Mouse (Mus musculus) forebrain, embryonic 16.5 days (tissue): Measurements from ENCODE around the gene Scd1. TPM values are rescaled to one million over a fixed set of nuclear protein-coding genes. Genes with fewer than 3 reads are reported as not detected.
A peak's percentile ranks its signal among the peaks of the same experiment; 100 is the strongest.

Experiments used
- ATAC-seq: fragments of 200-750 bp; cut with Nextera tagmentation; 2 replicates; pipeline ENCODE4 v1.8.0; 2017; ENCODE audit warnings: mild to moderate bottlenecking, moderate library complexity
- H3K27ac ChIP-seq: fragments of 300-500 bp; sonication (generic); 2 replicates; pipeline ENCODE4 v1.5.1; 2014; ENCODE audit warnings: low read length, control low read depth
- H3K27me3 ChIP-seq: fragments of 300-500 bp; sonication (generic); replicated peaks from 2 replicates; pipeline ENCODE4 v1.6.1; 2014; ENCODE audit warnings: low read length; ENCODE audit not compliant: control insufficient read depth, insufficient read depth
- H3K36me3 ChIP-seq: fragments of 300-500 bp; sonication (generic); 2 replicates; pipeline ENCODE4 v1.6.1; 2014; ENCODE audit not compliant: control insufficient read depth, insufficient read depth
- H3K4me1 ChIP-seq: fragments of 300-500 bp; sonication (generic); replicated peaks from 2 replicates; pipeline ENCODE4 v1.6.1; 2014; ENCODE audit warnings: low read length; ENCODE audit not compliant: control insufficient read depth, insufficient read depth
- H3K4me2 ChIP-seq: fragments of 300-500 bp; sonication (generic); 2 replicates; pipeline ENCODE4 v1.6.1; 2014; ENCODE audit warnings: mild to moderate bottlenecking, low read length, control low read depth
- H3K4me3 ChIP-seq: fragments of 300-500 bp; sonication (generic); replicated peaks from 2 replicates; pipeline ENCODE4 v1.5.1; 2014; ENCODE audit warnings: mild to moderate bottlenecking, low read length, control low read depth
- H3K9ac ChIP-seq: fragments of 300-500 bp; sonication (generic); replicated peaks from 2 replicates; pipeline ENCODE4 v1.6.1; 2014; ENCODE audit warnings: low read depth, low read length, control low read depth
- H3K9me3 ChIP-seq: fragments of 300-500 bp; sonication (generic); 2 replicates; pipeline ENCODE4 v1.6.1; 2016; ENCODE audit warnings: low read length; ENCODE audit not compliant: control insufficient read depth
- WGBS: fragments of 180-500 bp; shearing (Covaris S2); extraction: QIAGEN DNeasy Blood & Tissue Kit; methylation state at CpG from one replicate; pipeline ENCODE4 v1.1.7; 2014; 5-methylcytosine and 5-hydroxymethylcytosine counted together
- polyA plus RNA-seq: library from polyadenylated mRNA; unstranded; fragments of >200 nt; fragmentation: Nextera tagmentation; extraction: Ambion mirVana; gene quantifications from 2 replicates; pipeline ENCODE4 v1.2.1, GENCODE M21; 2015

The Scd1 gene
- polyA plus RNA-seq, 1 experiment from 2014 or later: 5.0 TPM

DNA sequence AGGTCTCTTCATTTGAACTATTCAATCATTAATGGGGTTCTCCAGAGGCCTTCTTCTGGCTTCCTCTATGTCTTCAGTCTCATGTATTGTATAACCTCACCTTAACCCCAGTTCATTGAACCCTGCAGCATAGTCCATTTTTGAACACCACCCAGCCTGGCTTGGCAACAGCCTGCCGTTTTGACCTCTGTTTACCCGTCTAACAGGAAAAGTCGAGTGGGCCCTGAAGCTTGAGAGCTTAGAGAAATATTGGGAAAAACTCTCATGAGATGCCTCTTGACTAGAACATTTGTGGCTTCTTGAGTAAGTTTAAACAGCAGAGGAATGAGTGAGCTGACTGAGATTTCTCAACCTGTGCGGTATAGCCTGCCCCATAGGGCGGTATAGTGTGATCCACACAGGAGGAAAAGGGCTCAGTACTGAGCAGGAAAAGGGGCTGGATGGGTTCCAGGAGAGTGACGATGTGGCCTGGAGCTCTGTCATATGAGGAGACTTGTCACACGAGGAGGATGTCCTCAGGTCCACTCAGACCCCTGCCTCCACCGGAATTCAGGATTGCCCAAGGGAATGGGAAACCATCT, 14.5 kb upstream of the Scd1 start:
- Histone ChIP-seq H3K4me3 (no peak overlapping the region), H3K9ac (no peak overlapping the region), H3K27ac (no peak overlapping the region), H3K4me1 (no peaks in the 10 kb centered on the region), H3K9me3 (no peaks in the 10 kb centered on the region), H3K4me2 (no peak overlapping the region), H3K27me3 (no peaks in the 10 kb centered on the region), H3K36me3 (no peaks in the 10 kb centered on the region)
- 82% methylated on average over 8 of the region's 8 CpGs for WGBS
- ATAC-seq: no peak

DNA sequence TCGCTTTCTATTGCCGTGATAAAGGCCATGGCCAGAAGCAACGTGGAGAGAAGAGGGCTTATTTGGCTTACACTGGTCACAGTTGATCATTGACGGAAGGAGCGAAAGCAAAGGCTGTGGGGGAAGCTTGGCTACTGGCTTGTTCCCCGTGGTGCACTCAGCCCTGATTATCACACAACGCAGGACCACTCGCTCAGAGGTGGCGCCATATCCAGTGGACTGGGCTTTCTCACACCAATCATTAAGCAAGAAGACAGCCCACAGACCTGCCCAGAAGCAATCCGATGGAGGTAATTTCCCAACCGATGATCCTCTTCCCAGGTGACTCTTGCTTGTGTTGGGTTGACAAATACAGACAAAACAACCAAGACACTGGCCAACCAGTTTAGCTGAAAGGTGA, 11.9 kb upstream of the Scd1 start:
- WGBS: 50% methylated on average over 11 of the region's 11 CpGs
- no peak for ATAC-seq

DNA sequence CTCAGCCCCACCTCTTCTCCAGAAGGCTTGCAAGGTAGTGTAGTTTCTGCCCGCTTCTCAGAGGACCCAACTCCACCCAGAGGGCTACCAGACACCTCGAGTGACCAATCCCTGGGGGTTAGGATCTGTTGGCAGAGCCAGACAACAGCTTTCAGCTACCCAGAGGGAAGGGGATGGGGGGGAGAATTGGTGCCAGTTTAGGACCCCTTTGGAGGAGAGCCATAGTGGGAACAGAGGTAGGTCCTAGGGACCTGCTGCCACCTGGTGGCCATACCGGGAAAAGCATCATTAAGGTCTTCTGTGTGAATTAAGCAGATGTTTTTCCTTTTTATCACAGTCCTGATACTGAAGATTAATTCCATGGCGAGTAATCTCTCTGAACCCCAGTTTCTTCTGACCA, 11.3 kb upstream of the Scd1 start:
- 21% methylated on average over 4 of the region's 4 CpGs for WGBS
- Histone ChIP-seq H3K4me1 (no peaks in the 10 kb centered on the region), H3K4me2 (no peak overlapping the region), H3K36me3 (no peaks in the 10 kb centered on the region), H3K9me3 (no peaks in the 10 kb centered on the region), H3K9ac (no peak overlapping the region), H3K27ac (no peak overlapping the region), H3K27me3 (no peaks in the 10 kb centered on the region), H3K4me3 (no peak overlapping the region)
- ATAC-seq: peak; percentile 26; the same call in 1 of the 2 replicates

More for the DNA sequence above, 11.9 kb upstream of the Scd1 start:
- Histone ChIP-seq H3K4me1 (no peaks in the 10 kb centered on the region), H3K36me3 (no peaks in the 10 kb centered on the region), H3K9me3 (no peaks in the 10 kb centered on the region), H3K9ac (no peak overlapping the region), H3K27ac (no peak overlapping the region), H3K4me2 (no peak overlapping the region), H3K27me3 (no peaks in the 10 kb centered on the region), H3K4me3 (no peak overlapping the region)

DNA sequence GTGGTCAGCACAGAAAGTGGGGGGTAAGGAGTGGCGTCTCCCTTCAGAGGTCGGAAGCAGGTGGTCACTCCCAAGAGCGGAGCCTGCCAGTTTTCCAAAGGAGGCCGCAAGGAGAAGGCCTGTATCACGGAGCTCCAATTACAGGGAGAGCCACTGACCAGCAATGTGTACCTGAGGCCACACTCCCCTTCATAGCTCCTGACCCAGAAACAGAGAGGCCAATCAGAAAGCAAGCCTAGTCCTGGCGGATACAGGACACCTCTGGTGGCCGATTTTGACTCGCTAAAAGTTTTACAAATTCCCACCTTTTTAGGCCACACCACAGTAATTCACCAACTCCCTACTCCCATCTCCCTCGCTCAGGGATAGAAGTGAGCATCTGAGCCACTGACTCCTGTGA, 10.9 kb upstream of the Scd1 start:
- Histone ChIP-seq H3K9me3 (no peaks in the 10 kb centered on the region), H3K4me1 (no peaks in the 10 kb centered on the region), H3K4me3 (no peak overlapping the region), H3K36me3 (no peaks in the 10 kb centered on the region), H3K27ac (no peak overlapping the region), H3K27me3 (no peaks in the 10 kb centered on the region), H3K4me2 (no peak overlapping the region), H3K9ac (no peak overlapping the region)
- no peak for ATAC-seq
- WGBS: 65% methylated on average over 9 of the region's 9 CpGs

DNA sequence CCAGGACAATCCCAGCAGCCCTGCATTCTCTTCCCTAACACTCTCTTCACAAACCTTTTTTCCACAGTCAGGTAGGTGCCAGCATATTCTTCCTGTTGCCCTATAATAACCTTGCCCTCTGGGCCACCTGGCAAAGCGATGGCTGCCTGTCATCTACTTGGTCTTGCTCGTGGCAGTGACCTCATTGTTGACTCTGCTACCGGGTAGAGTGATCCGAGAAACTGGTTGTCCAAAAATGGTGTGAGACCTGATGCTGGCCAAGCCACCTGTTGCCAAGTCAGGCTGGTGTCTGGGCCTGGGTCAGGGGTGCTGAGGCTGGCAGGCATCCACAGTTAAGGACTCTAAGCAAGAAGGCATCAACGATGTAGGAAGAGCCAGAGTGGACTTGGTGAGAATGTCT, 10.4 kb upstream of the Scd1 start:
- WGBS: 88% methylated on average over 5 of the region's 5 CpGs

DNA sequence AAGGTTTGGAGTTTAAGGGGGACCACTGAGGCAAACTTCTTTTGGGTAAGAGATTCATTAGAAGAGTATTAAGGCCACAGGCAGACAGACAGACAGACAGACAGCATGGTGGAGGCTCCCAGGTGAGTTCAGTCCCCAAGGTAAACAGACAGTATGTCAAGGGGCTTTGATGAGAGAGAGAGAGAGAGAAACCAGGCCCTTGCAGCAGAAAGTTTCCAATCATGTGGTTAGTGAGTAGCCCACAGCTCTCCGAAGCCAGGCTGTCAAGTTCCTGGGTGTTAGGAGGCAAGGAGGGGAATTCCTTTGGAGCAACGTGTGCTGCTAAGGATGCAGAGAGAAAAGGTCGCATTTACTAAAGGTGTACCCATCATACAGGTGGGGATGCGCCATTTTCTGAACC, 9.8 kb upstream of the Scd1 start:
- no peaks in the 10 kb centered on the region for H3K4me1 ChIP-seq
- no peak overlapping the region for H3K4me3 ChIP-seq
- no peak for ATAC-seq
- H3K4me2 ChIP-seq: no peak overlapping the region
- no peaks in the 10 kb centered on the region for H3K9me3 ChIP-seq
- no peaks in the 10 kb centered on the region for H3K36me3 ChIP-seq
- WGBS: 72% methylated on average over 4 of the region's 4 CpGs
- no peak overlapping the region for H3K27ac ChIP-seq
- H3K27me3 ChIP-seq: no peaks in the 10 kb centered on the region
- no peak overlapping the region for H3K9ac ChIP-seq

More for the DNA sequence above, 10.4 kb upstream of the Scd1 start:
- no peak overlapping the region for H3K4me3 ChIP-seq
- H3K36me3 ChIP-seq: no peaks in the 10 kb centered on the region
- no peak overlapping the region for H3K9ac ChIP-seq
- no peaks in the 10 kb centered on the region for H3K4me1 ChIP-seq
- H3K9me3 ChIP-seq: no peaks in the 10 kb centered on the region
- H3K27me3 ChIP-seq: no peaks in the 10 kb centered on the region
- ATAC-seq: no peak
- no peak overlapping the region for H3K4me2 ChIP-seq
- no peak overlapping the region for H3K27ac ChIP-seq

DNA sequence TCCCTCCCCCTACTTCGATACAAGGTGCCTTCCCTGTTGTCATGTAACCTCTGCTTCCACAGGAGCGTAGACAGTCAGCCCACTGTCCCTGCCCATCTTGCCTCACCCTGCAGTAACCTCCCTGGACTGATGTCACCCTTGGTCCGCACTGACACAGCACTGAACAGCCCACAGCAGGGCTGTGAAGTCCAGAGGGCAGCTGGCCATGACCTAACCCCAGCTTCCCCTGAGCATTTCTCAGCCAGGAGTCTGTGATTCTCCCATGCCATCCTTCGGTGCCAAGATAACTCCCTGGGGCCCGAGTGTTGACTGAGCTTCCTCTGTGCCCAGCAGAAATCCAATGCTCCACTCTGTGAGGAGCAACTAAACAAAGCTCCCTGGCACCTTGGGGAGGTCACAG, 8.6 kb upstream of the Scd1 start:
- Histone ChIP-seq H3K4me1 (no peaks in the 10 kb centered on the region), H3K9ac (no peak overlapping the region), H3K4me3 (no peak overlapping the region), H3K27ac (no peak overlapping the region), H3K4me2 (no peak overlapping the region), H3K27me3 (no peaks in the 10 kb centered on the region), H3K36me3 (no peaks in the 10 kb centered on the region), H3K9me3 (no peaks in the 10 kb centered on the region)
- no peak for ATAC-seq
- WGBS: 88% methylated on average over 5 of the region's 5 CpGs

DNA sequence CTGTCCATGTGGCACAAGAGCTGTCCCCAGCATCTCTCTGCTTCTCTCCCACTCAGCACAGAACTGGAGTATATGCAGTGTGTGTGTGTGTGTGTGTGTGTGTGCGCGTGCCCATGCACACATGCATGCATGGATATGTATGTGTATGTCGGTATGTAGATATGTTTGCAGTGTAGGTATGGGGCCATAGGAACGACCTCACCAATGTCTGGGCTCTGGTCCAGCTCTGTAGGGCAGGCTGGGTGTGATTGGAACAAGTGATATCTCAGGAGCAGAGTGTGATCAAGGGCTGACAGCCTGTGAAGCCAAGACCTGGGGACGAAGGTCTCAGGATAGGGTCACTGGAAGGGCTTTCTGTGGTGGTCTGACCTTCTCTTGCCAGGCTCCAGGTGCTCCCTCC, 7.8 kb upstream of the Scd1 start:
- no peak overlapping the region for H3K9ac ChIP-seq
- no peak for ATAC-seq
- 82% methylated on average over 5 of the region's 5 CpGs for WGBS

DNA sequence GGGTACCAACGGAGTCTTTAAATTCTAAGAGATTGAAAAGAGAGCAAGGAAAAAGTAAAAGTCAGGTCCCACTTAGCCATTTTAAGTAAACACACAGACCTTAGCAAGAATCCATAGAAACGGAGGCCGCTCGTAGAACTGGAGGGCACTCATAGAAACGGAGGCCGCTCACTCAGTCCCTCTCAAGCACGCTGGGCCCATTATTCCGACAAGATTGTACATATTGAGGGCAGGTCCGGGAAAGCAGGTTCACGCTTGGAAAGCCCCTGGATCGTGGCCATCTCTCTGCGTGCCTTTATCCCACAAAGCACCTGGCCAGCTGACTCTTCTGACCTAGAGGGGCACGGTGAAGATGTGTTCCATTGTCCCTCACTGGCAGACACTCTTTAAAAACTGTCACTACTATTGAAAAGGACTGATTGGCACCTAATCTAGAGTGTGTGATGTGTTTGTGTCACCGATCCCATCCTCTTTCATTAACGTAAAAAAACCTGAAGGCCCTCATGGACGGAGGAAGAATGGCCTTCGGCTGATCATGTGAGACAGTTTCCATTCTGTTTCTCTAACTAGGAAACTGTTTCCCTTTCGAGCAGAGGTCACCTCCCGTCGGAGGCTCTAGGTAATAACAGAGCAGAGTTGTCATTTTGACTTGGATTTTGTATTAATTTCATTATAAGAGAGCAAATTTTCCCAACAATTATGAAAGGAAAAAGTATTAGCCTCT, 2.8 kb upstream of the Scd1 start:
- no peak for ATAC-seq
- WGBS: 85% methylated on average over 20 of the region's 20 CpGs

More for the DNA sequence above, 7.8 kb upstream of the Scd1 start:
- no peak overlapping the region for H3K27ac ChIP-seq
- no peaks in the 10 kb centered on the region for H3K27me3 ChIP-seq
- no peaks in the 10 kb centered on the region for H3K36me3 ChIP-seq
- no peaks in the 10 kb centered on the region for H3K9me3 ChIP-seq
- H3K4me3 ChIP-seq: no peak overlapping the region
- no peaks in the 10 kb centered on the region for H3K4me1 ChIP-seq
- H3K4me2 ChIP-seq: no peak overlapping the region

More for the DNA sequence above, 2.8 kb upstream of the Scd1 start:
- peaks cover 16% of the 10 kb centered on the region for H3K4me1 ChIP-seq
- H3K36me3 ChIP-seq: no peaks in the 10 kb centered on the region
- no peak overlapping the region for H3K27ac ChIP-seq
- H3K27me3 ChIP-seq: no peaks in the 10 kb centered on the region
- no peak overlapping the region for H3K4me3 ChIP-seq
- no peak overlapping the region for H3K4me2 ChIP-seq
- H3K9me3 ChIP-seq: no peaks in the 10 kb centered on the region
- H3K9ac ChIP-seq: no peak overlapping the region
